Mouse (Mus musculus) ES-Bruce4 (cell line): ENCODE data around the gene Dbn1.

Experiments
- CTCF ChIP-seq: IDR thresholded peaks from one replicate; pipeline ENCODE4 v1.8.1; 2011; ENCODE audit warnings: low read depth, low read length
- EP300 ChIP-seq: IDR thresholded peaks from 2 replicates; pipeline ENCODE4 v1.6.1; 2011; ENCODE audit warnings: low read depth, low read length; ENCODE audit not compliant: insufficient read depth

DNA sequence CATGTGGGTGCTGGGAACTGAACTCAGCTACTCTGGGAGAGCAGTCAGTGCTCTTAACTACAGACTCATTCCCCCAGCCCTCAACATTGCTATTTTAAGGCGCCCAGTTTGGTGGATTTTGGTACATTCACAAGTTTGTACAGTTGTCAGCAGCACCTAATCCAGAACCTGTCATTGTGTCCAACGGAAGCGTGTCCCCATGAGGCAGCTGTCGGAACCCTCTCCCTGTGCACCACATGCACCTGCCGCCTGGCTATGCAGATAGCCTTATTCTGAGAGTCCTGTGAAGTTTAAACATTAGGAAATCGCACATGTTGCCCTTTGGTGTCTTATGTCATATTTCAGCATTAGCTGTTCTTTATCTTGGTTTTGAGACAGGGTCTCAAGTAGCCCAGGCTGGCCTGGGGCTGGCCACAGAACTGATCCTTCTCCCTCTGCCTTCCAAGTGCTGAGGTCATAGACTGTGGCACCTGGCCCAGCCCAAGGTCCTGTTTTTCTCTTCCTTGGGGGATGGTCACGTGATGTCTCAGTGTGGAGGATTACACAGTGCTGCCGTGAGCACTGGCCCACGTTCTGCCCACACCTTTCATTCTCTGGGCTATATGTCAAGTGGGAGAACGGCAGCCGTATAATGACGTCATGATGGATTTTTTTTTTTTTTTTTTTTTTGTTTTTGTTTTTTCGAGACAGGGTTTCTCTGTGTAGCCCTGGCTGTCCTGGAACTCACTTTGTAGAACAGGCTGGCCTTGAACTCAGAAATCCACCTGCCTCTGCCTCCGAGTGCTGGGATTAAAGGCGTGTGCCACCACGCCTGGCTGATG lies 38.0 kb upstream of the Dbn1 start:
- no peak for TF ChIP-seq CTCF
- TF ChIP-seq EP300: no peak
